Mouse (Mus musculus) c-Kit-positive CD71-negative TER-119-negative erythroid progenitor cells, embryonic 14.5 days (primary cell): Measurements from ENCODE around the gene Abcg5.

ENCODE experiments used
- DNase-seq: peaks from one replicate; pipeline ENCODE4 v3.0.0-alpha.2; 2013; ENCODE audit warnings: low read depth

Abcg5 gene

DNA sequence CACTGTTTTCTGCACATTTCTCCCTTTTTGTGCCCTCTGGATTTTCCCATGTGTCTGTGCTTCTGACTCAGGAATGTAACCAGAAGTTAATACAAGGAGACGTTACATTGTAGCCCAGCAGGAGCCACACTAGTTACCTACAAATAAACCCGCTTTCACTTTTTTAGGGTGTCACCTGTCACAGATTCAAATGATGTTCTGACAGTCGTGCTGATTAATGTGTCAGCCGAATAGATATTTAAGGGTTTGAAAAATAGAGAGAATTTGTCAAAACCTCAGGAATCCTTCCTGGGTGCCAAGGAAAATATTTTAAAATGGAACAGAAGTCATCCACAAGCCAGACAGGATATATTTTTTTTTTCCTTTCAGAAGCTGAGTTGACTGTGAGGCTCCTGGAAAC lies 2.5 kb upstream of the Abcg5 start:
- DNase-seq: no peak

DNA sequence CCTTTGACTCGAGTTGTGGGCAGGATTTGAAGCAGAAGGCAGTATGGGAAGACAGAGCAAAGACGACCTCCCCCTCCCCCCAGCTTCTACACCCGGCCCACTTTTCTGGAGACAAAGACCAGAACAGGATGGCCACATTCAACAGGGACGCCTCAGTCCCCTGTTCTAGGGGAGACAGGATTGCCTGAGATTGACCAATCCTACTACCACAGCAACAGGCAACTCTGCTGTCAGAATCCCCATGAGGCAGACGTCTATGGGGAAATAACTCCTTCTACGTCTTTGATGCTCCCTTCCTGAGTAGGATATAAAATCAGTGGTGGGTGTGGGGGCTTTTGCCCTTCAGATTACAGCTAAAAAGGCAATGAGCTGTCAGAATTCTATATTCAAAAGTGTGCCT lies 1.5 kb upstream of the Abcg5 start:
- DNase-seq: no peak

- DNase-seq: no peak
Measured at GRCm38 (mm10) chr17:84681670-84682069, 1.1 kb downstream of the Abcg5 start.

DNA sequence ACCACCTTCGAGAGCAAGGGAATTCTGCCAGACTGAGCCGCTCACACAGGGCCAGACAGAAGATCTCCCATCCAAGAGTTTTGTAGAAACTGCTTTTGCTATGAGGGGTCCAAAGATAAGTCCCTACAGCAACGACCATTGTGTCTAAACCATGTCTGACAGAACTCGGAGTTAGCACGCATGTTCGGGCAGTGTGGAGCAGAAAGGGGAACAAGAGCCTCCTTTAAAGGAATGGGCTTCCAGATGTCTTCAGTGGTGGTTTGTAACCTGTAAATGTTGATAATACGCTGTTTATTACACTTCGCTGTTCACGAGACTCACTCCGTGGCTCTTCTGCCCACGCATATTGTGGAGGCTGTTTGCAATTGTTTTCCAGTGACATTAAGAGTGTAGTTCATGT lies 5.2 kb downstream of the Abcg5 start:
- DNase-seq: no peak

- no peak for DNase-seq
Measured at GRCm38 (mm10) chr17:84675951-84676366, 6.9 kb downstream of the Abcg5 start, which contains the start of gene Abcg8. TSS of gene Abcg8 (plus strand) at chr17:84676302.

DNA sequence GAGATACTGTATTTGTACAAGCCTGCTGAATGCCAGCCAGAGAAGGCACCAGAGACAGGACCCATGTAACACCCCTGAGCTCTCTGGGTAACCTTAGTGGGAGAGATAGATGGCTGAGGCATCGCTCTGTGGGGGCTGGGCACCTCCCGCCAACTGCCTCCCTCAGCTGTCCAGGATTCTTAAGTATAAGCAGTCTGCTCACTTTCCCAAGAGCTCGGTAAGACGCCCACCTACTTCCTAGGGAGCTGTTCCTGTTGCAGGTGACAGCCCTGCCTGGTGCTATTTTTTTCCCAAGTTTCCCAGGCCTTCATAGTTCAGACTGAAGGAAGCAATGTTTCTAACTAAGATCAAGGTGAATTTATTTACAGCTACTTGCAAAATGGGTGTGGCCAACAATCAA lies 7.6 kb downstream of the Abcg5 start:
- no peak for DNase-seq

GRCm38 (mm10) chr17:84674048-84674447 lies 8.8 kb downstream of the Abcg5 start:
- no peak for DNase-seq

- no peak for DNase-seq
Measured at GRCm38 (mm10) chr17:84672376-84673369, 10.1 kb downstream of the Abcg5 start.

GRCm38 (mm10) chr17:84667848-84668247 lies 15.0 kb downstream of the Abcg5 start:
- no peak for DNase-seq

- no peak for DNase-seq
Measured at GRCm38 (mm10) chr17:84665691-84666090, 17.1 kb downstream of the Abcg5 start.

- DNase-seq: no peak
Measured at GRCm38 (mm10) chr17:84665053-84665452, 17.8 kb downstream of the Abcg5 start.

DNA sequence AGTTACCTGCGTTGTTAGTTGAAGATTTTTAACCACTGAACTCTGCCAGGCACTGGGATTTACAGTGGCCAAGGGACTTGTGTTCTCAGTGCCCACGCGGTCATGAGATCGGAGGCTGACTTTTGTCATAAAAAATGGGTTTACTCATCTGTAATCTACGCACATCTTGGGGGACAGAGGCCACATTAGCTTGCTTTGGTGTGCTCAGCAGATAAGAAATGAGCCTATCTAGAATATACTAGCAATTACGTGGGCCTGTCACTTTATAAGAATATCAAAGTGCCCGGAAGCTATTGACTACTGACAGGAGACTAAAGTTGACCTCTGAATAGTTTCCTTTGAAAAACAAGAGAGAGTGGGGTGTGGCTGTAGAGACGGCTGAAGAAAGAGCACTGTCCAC lies 23.9 kb downstream of the Abcg5 start:
- no peak for DNase-seq

GRCm38 (mm10) chr17:84658195-84658594 lies 24.6 kb downstream of the Abcg5 start:
- DNase-seq: no peak

DNA sequence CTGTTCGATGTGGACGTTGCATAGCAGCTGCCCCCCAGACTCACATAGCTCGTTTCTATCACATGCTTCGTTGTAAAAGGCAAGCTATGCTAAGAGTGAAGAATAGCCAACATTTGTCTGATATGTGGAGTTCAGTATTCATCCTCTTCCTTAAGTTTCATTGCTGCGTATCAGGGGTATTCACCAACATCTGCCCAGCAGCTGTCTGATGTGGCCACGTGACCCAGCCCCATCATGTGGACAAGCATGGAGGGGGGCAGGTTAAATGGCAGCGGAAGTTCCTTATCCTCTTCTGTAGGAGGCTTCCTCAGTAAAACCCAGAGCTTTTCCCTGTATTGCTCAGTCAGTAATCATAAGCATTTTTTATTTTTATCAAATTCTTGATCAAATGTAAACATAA lies 25.0 kb downstream of the Abcg5 start:
- DNase-seq: no peak

- DNase-seq: no peak
Measured at GRCm38 (mm10) chr17:84657422-84657732, 25.4 kb downstream of the Abcg5 start.

DNA sequence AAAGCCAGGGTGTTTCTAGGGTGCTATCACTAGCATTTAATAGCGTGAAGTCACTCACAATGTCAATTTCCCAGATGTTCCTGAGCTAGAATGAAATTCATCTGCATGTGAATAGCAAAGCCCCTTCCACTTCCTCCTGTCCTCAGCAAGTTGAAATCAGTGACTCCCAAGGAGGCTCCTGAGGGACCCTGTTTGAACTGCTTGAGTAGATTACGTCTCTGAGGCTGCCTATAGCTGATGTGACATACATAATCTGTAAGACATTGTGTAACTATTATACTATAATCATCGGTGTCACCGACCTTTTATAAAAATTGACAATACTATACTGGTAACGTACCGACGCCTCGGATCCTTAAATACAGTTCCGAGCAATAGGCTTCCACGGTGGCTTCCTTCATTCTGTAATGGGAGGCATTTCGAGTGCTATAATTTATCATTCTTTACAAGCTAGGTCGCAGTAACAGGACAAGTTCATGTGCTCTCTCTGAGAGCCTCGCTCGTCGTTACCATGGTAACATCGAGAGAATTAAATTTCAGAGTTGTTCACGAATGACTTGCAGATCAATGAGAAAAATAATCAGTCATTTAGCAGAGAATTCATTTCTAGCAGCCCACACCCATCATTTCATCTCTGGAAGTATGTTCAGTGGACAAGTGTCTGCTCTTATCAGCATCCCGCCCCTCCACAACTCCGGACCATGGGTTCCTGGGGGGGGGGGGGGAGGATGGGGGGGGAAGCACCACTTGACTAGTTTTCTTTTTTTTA lies 26.0 kb downstream of the Abcg5 start:
- DNase-seq: no peak

DNA sequence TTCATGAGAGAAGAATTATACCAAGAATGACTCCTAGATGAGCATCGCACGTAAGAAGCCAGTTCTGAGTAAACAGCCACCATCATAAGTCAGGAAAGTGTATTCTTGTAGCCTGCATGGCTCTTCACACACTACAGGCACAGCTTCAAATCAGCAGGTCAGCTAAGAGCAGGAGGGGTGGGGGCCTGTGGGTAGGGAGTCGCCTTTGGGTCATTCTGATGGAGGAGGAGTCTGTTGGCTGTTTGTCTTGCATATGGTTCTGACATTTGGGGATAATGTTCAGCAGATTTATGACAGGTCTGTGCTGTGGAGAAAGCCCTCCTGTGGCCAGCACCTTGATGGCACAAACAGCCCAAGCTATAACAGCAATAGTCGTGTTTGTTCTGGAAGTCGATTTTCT lies 26.6 kb downstream of the Abcg5 start:
- no peak for DNase-seq

GRCm38 (mm10) chr17:84653544-84653943 lies 29.3 kb downstream of the Abcg5 start:
- no peak for DNase-seq

- no peak for DNase-seq
Measured at GRCm38 (mm10) chr17:84650302-84651017, 32.4 kb downstream of the Abcg5 start.

GRCm38 (mm10) chr17:84647630-84648029 lies 35.2 kb downstream of the Abcg5 start:
- peak; percentile 31 for DNase-seq

DNA sequence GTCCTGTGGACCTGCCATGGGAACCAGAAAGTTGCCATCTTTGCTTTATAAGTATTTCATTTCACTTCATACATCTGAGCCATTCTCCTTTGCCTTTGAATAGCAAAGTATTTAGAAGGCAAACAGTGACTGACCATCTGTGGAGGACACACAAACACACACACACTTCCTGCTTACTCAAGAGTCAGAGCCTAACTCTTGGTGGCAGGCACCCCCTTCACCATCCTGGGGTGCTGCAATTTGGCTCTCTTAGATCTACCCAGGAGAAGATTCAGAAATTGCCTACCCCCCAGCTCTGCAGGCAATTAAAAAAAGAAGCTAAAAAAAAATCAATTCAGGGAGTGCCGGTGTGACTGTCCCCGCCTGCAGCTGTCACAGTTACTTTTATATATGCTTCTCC lies 36.3 kb downstream of the Abcg5 start:
- DNase-seq: no peak

DNA sequence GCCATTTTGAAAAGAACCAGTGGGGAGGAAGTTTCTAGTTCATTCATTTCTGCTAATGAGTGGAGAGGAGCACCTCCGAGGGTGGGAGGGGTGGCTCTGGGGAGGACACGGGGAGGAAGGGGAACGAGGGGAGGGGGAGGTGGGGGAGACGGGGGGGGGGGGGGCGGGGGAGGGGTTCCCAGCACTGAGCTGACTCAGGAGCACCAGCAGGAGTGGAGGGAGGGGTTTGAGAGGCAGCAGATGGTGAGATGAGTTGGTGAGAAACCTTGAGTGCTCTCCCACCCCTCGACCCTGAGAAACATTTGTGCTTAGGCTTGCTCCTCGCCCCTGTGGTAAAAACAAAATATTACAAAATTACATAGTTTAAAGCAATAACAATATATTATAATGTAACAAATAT lies 36.9 kb downstream of the Abcg5 start:
- no peak for DNase-seq

GRCm38 (mm10) chr17:84645119-84645518 lies 37.7 kb downstream of the Abcg5 start:
- DNase-seq: no peak
